Mouse (Mus musculus): Measurements from ENCODE around the gene Acp1. TPM values are rescaled to one million over a fixed set of nuclear protein-coding genes. Genes with fewer than 3 reads are reported as not detected.

Gene Acp1
- total and polyA plus RNA-seq, 2 experiments from 2014 or later = 49.6 to 130 TPM

- Histone ChIP-seq H3K4me3 (ENCODE audit: low read depth, low read length) (no peak overlapping the region), H3K4me1 (ENCODE audit: insufficient read depth) (0 out of 2 replicates have a peak, but pooled peaks cover 3% of the 10 kb centered on the region), H3K4me2 (ENCODE audit: low read depth) (no peak overlapping the region), H3K9me3 (ENCODE audit: low read length) (no peaks in the 10 kb centered on the region), H3K27ac (ENCODE audit: low read depth, low read length) (no peak overlapping the region), H3K9ac (no peak overlapping the region), H3K27me3 (ENCODE audit: insufficient read depth, low read length) (0 out of 2 replicates have a peak, but pooled peaks cover 6% of the 10 kb centered on the region), H3K36me3 (ENCODE audit: insufficient read depth) (no peaks in the 10 kb centered on the region)
- ATAC-seq (no peak), DNase-seq (no peak)
- no peak for TF ChIP-seq CTCF (IDR thresholded peaks at IDR 0.05; ENCODE audit: low read depth)
- WGBS = 68% methylated on average over 1 of the region's 1 CpGs
These were observed 62.9 kb downstream of the Acp1 start for GRCm38 (mm10) chr12:30848521-30848920.

Other genes with a start within 250 kb of the Acp1 start
- gene Alkal2, start 27.3 kb downstream of the Acp1 start, total RNA-seq (2014; rRNA removed) = 3.0 and 3.9 TPM in 2 replicates
- 1.4 and 2.1 TPM in 2 replicates for gene Alkal2, start 27.3 kb downstream of the Acp1 start, polyA plus RNA-seq (2015; fragmentation: Nextera tagmentation; extraction: Ambion mirVana)
- 25.1 and 25.5 TPM in 2 replicates for gene Sh3yl1, start 79 bp upstream of the Acp1 start, total RNA-seq (2014; rRNA removed)
- 48.8 and 54.3 TPM in 2 replicates for gene Sh3yl1, start 79 bp upstream of the Acp1 start, polyA plus RNA-seq (2015; fragmentation: Nextera tagmentation; extraction: Ambion mirVana)
- gene Fam110c, start 162.3 kb upstream of the Acp1 start, total RNA-seq (2014; rRNA removed) = 0.10 and 0.38 TPM in 2 replicates
- 0.19 TPM in 1 of 2 replicates, not detected in the other for gene Fam110c, start 162.3 kb upstream of the Acp1 start, polyA plus RNA-seq (2015; fragmentation: Nextera tagmentation; extraction: Ambion mirVana)